Mouse (Mus musculus) hindbrain, embryonic 13.5 days (tissue): ENCODE measurements around the gene Sox14. TPM values are rescaled to one million over a fixed set of nuclear protein-coding genes. Genes with fewer than 3 reads are reported as not detected.

Source experiments
- ATAC-seq: fragments of 200-750 bp; cut with Nextera tagmentation; 2 replicates; pipeline ENCODE4 v1.8.0; 2017; ENCODE audit warnings: moderate TSS enrichment; ENCODE audit not compliant: low FRiP score
- H3K27ac ChIP-seq: fragments of 300-500 bp; sonication (generic); 2 replicates; pipeline ENCODE4 v1.5.1; 2015; ENCODE audit warnings: inconsistent platforms, mild to moderate bottlenecking, moderate library complexity
- H3K27me3 ChIP-seq: fragments of 300-500 bp; sonication (generic); 2 replicates; pipeline ENCODE4 v1.6.1; 2015; ENCODE audit warnings: mild to moderate bottlenecking, inconsistent platforms
- H3K36me3 ChIP-seq: fragments of 300-500 bp; sonication (generic); 2 replicates; pipeline ENCODE4 v1.6.1; 2015; ENCODE audit warnings: mild to moderate bottlenecking, inconsistent platforms
- H3K4me1 ChIP-seq: fragments of 300-500 bp; sonication (generic); replicated peaks from 2 replicates; pipeline ENCODE4 v1.6.1; 2015; ENCODE audit warnings: inconsistent platforms
- H3K4me2 ChIP-seq: fragments of 300-500 bp; sonication (generic); 2 replicates; pipeline ENCODE4 v1.6.1; 2015; ENCODE audit warnings: inconsistent platforms, mild to moderate bottlenecking, moderate library complexity
- H3K4me3 ChIP-seq: fragments of 300-500 bp; sonication (generic); 2 replicates; pipeline ENCODE4 v1.5.1; 2015; ENCODE audit warnings: mild to moderate bottlenecking, inconsistent platforms
- H3K9ac ChIP-seq: fragments of 300-500 bp; sonication (generic); 2 replicates; pipeline ENCODE4 v1.6.1; 2015; ENCODE audit warnings: mild to moderate bottlenecking, inconsistent platforms
- H3K9me3 ChIP-seq: fragments of 300-500 bp; sonication (generic); 2 replicates; pipeline ENCODE4 v1.6.1; 2016; ENCODE audit warnings: inconsistent platforms
- WGBS: fragments of 180-500 bp; shearing (Covaris S2); methylation state at CpG from one replicate; pipeline ENCODE4 v1.1.7; 2015; 5-methylcytosine and 5-hydroxymethylcytosine counted together
- polyA plus RNA-seq: library from polyadenylated mRNA; unstranded; fragments of >200 nt; fragmentation: Nextera tagmentation; extraction: Ambion mirVana; gene quantifications from 2 replicates; pipeline ENCODE4 v1.2.1, GENCODE M21; 2015

The Sox14 gene
- polyA plus RNA-seq, 1 experiment from 2014 or later = 24.5 TPM

GRCm38 (mm10) chr9:99870780-99871555 lies 5.0 kb downstream of the Sox14 start:
- H3K27ac ChIP-seq = peak overlapping the region; percentile 78; the same call in 1 of the 2 replicates
- peak overlapping the region; percentile 43; the same call in 1 of the 2 replicates for H3K9ac ChIP-seq
- peak overlapping the region; percentile 26 for H3K4me3 ChIP-seq
- no peak for ATAC-seq
- H3K4me1 ChIP-seq = peaks cover 50% of the 10 kb centered on the region
- H3K4me2 ChIP-seq = peak overlapping the region; percentile 43
- 1% methylated on average over 37 of the region's 37 CpGs for WGBS
- no peaks in the 10 kb centered on the region for H3K36me3 ChIP-seq
- peaks cover 97% of the 10 kb centered on the region for H3K27me3 ChIP-seq
- H3K9me3 ChIP-seq = no peaks in the 10 kb centered on the region

- peak overlapping the region; percentile 62 for H3K27ac ChIP-seq
- H3K4me2 ChIP-seq = peak overlapping the region; percentile 43
- H3K9me3 ChIP-seq = no peaks in the 10 kb centered on the region
- no peak overlapping the region for H3K9ac ChIP-seq
- WGBS = under 1% methylated on average over 34 of the region's 34 CpGs
- no peaks in the 10 kb centered on the region for H3K36me3 ChIP-seq
- peaks cover 97% of the 10 kb centered on the region for H3K27me3 ChIP-seq
- H3K4me1 ChIP-seq = peaks cover 42% of the 10 kb centered on the region
- H3K4me3 ChIP-seq = peak overlapping the region; percentile 1; the same call in 1 of the 2 replicates
- ATAC-seq = no peak
Observed at GRCm38 (mm10) chr9:99869936-99870779, 5.8 kb downstream of the Sox14 start.

GRCm38 (mm10) chr9:99869275-99869674 lies 6.7 kb downstream of the Sox14 start:
- peak; percentile 52; the same call in 1 of the 2 replicates for ATAC-seq
- H3K9ac ChIP-seq = peak overlapping the region; percentile 35; the same call in 1 of the 2 replicates

GRCm38 (mm10) chr9:99868606-99869005 lies 7.4 kb downstream of the Sox14 start:
- Histone ChIP-seq H3K4me3 (peak overlapping the region; percentile 19), H3K27me3 (peaks cover 97% of the 10 kb centered on the region), H3K9ac (peak overlapping the region; percentile 35; the same call in 1 of the 2 replicates), H3K9me3 (no peaks in the 10 kb centered on the region), H3K36me3 (no peaks in the 10 kb centered on the region), H3K4me2 (peak overlapping the region; percentile 43), H3K27ac (peak overlapping the region; percentile 40), H3K4me1 (peaks cover 37% of the 10 kb centered on the region)
- 0% methylated on average over 26 of the region's 26 CpGs for WGBS
- no peak for ATAC-seq

More at GRCm38 (mm10) chr9:99869275-99869674, 6.7 kb downstream of the Sox14 start:
- H3K27me3 ChIP-seq = peaks cover 97% of the 10 kb centered on the region
- H3K4me3 ChIP-seq = peak overlapping the region; percentile 19; the same call in 1 of the 2 replicates
- no peaks in the 10 kb centered on the region for H3K9me3 ChIP-seq
- peak overlapping the region; percentile 40; the same call in 1 of the 2 replicates for H3K27ac ChIP-seq
- H3K36me3 ChIP-seq = no peaks in the 10 kb centered on the region
- WGBS = 1% methylated on average over 29 of the region's 29 CpGs
- peaks cover 37% of the 10 kb centered on the region for H3K4me1 ChIP-seq
- peak overlapping the region; percentile 43 for H3K4me2 ChIP-seq

GRCm38 (mm10) chr9:99868054-99868453 lies 7.9 kb downstream of the Sox14 start:
- WGBS = under 1% methylated on average over 11 of the region's 11 CpGs
- Histone ChIP-seq H3K9me3 (no peaks in the 10 kb centered on the region), H3K4me2 (peak overlapping the region; percentile 43; the same call in 1 of the 2 replicates), H3K27me3 (peaks cover 97% of the 10 kb centered on the region), H3K36me3 (no peaks in the 10 kb centered on the region), H3K27ac (no peak overlapping the region), H3K9ac (no peak overlapping the region), H3K4me3 (no peak overlapping the region), H3K4me1 (peaks cover 37% of the 10 kb centered on the region)
- no peak for ATAC-seq

- Histone ChIP-seq H3K27me3 (peaks cover 81% of the 10 kb centered on the region), H3K4me1 (no peaks in the 10 kb centered on the region), H3K4me3 (no peak overlapping the region), H3K27ac (no peak overlapping the region), H3K36me3 (no peaks in the 10 kb centered on the region), H3K9me3 (no peaks in the 10 kb centered on the region), H3K9ac (no peak overlapping the region), H3K4me2 (no peak overlapping the region)
- ATAC-seq = no peak
- WGBS = 87% methylated on average over 9 of the region's 9 CpGs
Observed at GRCm38 (mm10) chr9:99862936-99863335, 13.0 kb downstream of the Sox14 start.

- H3K27me3 ChIP-seq = peaks cover 24% of the 10 kb centered on the region
- 89% methylated on average over 2 of the region's 2 CpGs for WGBS
- no peaks in the 10 kb centered on the region for H3K9me3 ChIP-seq
- no peaks in the 10 kb centered on the region for H3K36me3 ChIP-seq
- no peak for ATAC-seq
- no peak overlapping the region for H3K4me2 ChIP-seq
- no peaks in the 10 kb centered on the region for H3K4me1 ChIP-seq
- H3K4me3 ChIP-seq = no peak overlapping the region
- H3K9ac ChIP-seq = no peak overlapping the region
- H3K27ac ChIP-seq = no peak overlapping the region
Observed at GRCm38 (mm10) chr9:99854486-99854885, 21.5 kb downstream of the Sox14 start.

- Histone ChIP-seq H3K27me3 (peaks cover 15% of the 10 kb centered on the region), H3K9ac (no peak overlapping the region), H3K36me3 (no peaks in the 10 kb centered on the region), H3K4me1 (no peaks in the 10 kb centered on the region), H3K4me2 (no peak overlapping the region), H3K9me3 (no peaks in the 10 kb centered on the region), H3K4me3 (no peak overlapping the region), H3K27ac (no peak overlapping the region)
- 65% methylated on average over 11 of the region's 11 CpGs for WGBS
- no peak for ATAC-seq
Observed at GRCm38 (mm10) chr9:99853356-99853755, 22.6 kb downstream of the Sox14 start.

- 58% methylated on average over 7 of the region's 7 CpGs for WGBS
Observed at GRCm38 (mm10) chr9:99850354-99850753, 25.6 kb downstream of the Sox14 start.

GRCm38 (mm10) chr9:99848327-99848726 lies 27.6 kb downstream of the Sox14 start:
- Histone ChIP-seq H3K4me3 (no peak overlapping the region), H3K4me2 (no peak overlapping the region), H3K4me1 (no peaks in the 10 kb centered on the region), H3K36me3 (no peaks in the 10 kb centered on the region), H3K27me3 (no peaks in the 10 kb centered on the region), H3K9me3 (no peaks in the 10 kb centered on the region), H3K27ac (no peak overlapping the region), H3K9ac (no peak overlapping the region)
- WGBS = 33% methylated on average over 8 of the region's 8 CpGs
- ATAC-seq = no peak

More at GRCm38 (mm10) chr9:99850354-99850753, 25.6 kb downstream of the Sox14 start:
- no peak for ATAC-seq
- H3K4me3 ChIP-seq = no peak overlapping the region
- no peak overlapping the region for H3K9ac ChIP-seq
- no peaks in the 10 kb centered on the region for H3K36me3 ChIP-seq
- H3K27ac ChIP-seq = no peak overlapping the region
- no peaks in the 10 kb centered on the region for H3K9me3 ChIP-seq
- peaks cover 6% of the 10 kb centered on the region for H3K27me3 ChIP-seq
- H3K4me1 ChIP-seq = no peaks in the 10 kb centered on the region
- no peak overlapping the region for H3K4me2 ChIP-seq

GRCm38 (mm10) chr9:99846820-99847219 lies 29.1 kb downstream of the Sox14 start:
- Histone ChIP-seq H3K36me3 (no peaks in the 10 kb centered on the region), H3K4me1 (no peaks in the 10 kb centered on the region), H3K4me2 (no peak overlapping the region), H3K27ac (no peak overlapping the region), H3K9ac (no peak overlapping the region), H3K27me3 (no peaks in the 10 kb centered on the region), H3K4me3 (no peak overlapping the region), H3K9me3 (no peaks in the 10 kb centered on the region)
- ATAC-seq = no peak
- 2% methylated on average over 4 of the region's 4 CpGs for WGBS

GRCm38 (mm10) chr9:99839367-99839766 lies 36.6 kb downstream of the Sox14 start:
- ATAC-seq = no peak
- Histone ChIP-seq H3K27me3 (no peaks in the 10 kb centered on the region), H3K4me1 (peaks cover 8% of the 10 kb centered on the region; the same call in 1 of the 2 replicates), H3K4me3 (no peak overlapping the region), H3K36me3 (no peaks in the 10 kb centered on the region), H3K27ac (no peak overlapping the region), H3K9me3 (no peaks in the 10 kb centered on the region), H3K4me2 (no peak overlapping the region), H3K9ac (no peak overlapping the region)
- 92% methylated on average over 3 of the region's 3 CpGs for WGBS
